Mouse (Mus musculus) gastrocnemius, adult 2 months (tissue): ENCODE measurements at regions not wholly inside any gene's neighbourhood (a gene's known extent, or its start where the extent isn't known, plus 50 kb on each side); places are given as distances from the start of the nearest gene placed in this dataset.
A peak's percentile ranks its signal among the peaks of the same experiment; 100 is the strongest.

Experiments used
- DNase-seq: peaks from one replicate; pipeline ENCODE4 v3.0.0; 2022
- H3K27ac ChIP-seq: fragments of 200-600 bp; 2 replicates; pipeline ENCODE4 v1.8.1; 2022; ENCODE audit warnings: mild to moderate bottlenecking
- H3K4me3 ChIP-seq: fragments of 200-600 bp; 2 replicates; pipeline ENCODE4 v1.8.1; 2022; ENCODE audit warnings: mild to moderate bottlenecking, moderate library complexity
- CTCF ChIP-seq: fragments of 200-600 bp; IDR thresholded peaks from 2 replicates; pipeline ENCODE4 v1.8.1; 2022; ENCODE audit warnings: antibody characterized with exemption, mild to moderate bottlenecking, moderate library complexity
- intact Hi-C: fragments of 180-260 bp; cut with DNase I; formaldehyde crosslinking; loops from one replicate; pipeline ENCODE4 v1.15.1; 2025

- intact Hi-C loops, result no loop called here
- TF ChIP-seq CTCF, result no peak
Observed at GRCm38 (mm10) chr3:34371418-34371817, 278.8 kb upstream of the Sox2 start.

GRCm38 (mm10) chr3:34338100-34338499, 257.0 kb upstream of the Dnajc19 start:
- no peak overlapping the region for H3K4me3 ChIP-seq
- intact Hi-C loops, result no loop called here
- DNase-seq, result no peak
- no peak overlapping the region for H3K27ac ChIP-seq
- TF ChIP-seq CTCF, result no peak

More at GRCm38 (mm10) chr3:34371418-34371817, 278.8 kb upstream of the Sox2 start:
- no peak for DNase-seq
- Histone ChIP-seq H3K27ac (no peak overlapping the region), H3K4me3 (no peak overlapping the region)

GRCm38 (mm10) chr3:34333555-34333954, 252.4 kb upstream of the Dnajc19 start:
- intact Hi-C loops, result no loop called here
- Histone ChIP-seq H3K27ac (no peak overlapping the region), H3K4me3 (no peak overlapping the region)
- TF ChIP-seq CTCF, result no peak
- no peak for DNase-seq

- H3K27ac ChIP-seq, result no peak overlapping the region
- TF ChIP-seq CTCF, result no peak
- peak overlapping the region; percentile 44 for H3K4me3 ChIP-seq
- intact Hi-C loops, result no loop called here
- DNase-seq, result no peak
Observed at GRCm38 (mm10) chr3:34331889-34332276, 250.8 kb upstream of the Dnajc19 start.

GRCm38 (mm10) chr3:34330970-34331888, 250.1 kb upstream of the Dnajc19 start:
- H3K4me3 ChIP-seq, result peak overlapping the region; percentile 44
- intact Hi-C loops, result no loop called here
- DNase-seq, result no peak
- no peak overlapping the region for H3K27ac ChIP-seq
- TF ChIP-seq CTCF, result no peak

GRCm38 (mm10) chr3:34328865-34329264, 247.7 kb upstream of the Dnajc19 start:
- Histone ChIP-seq H3K27ac (no peak overlapping the region), H3K4me3 (no peak overlapping the region)
- DNase-seq, result no peak
- intact Hi-C loops, result loop anchor here (10.0 kb wide), 1 partner anchor 1156 kb away; no protein-coding TSS in a partner anchor
- TF ChIP-seq CTCF, result peak; percentile 57

- no peak for DNase-seq
- no peak overlapping the region for H3K27ac ChIP-seq
- no peak for TF ChIP-seq CTCF
- intact Hi-C loops, result loop anchor here (10.0 kb wide), 1 partner anchor 1159 kb away; no protein-coding TSS in a partner anchor
- no peak overlapping the region for H3K4me3 ChIP-seq
Observed at GRCm38 (mm10) chr3:34325669-34326068, 244.5 kb upstream of the Dnajc19 start.

- DNase-seq, result no peak
- TF ChIP-seq CTCF, result no peak
- intact Hi-C loops, result loop anchor here (10.0 kb wide), 1 partner anchor 1162 kb away; no protein-coding TSS in a partner anchor
- no peak overlapping the region for H3K4me3 ChIP-seq
- H3K27ac ChIP-seq, result no peak overlapping the region
Observed at GRCm38 (mm10) chr3:34322527-34323210, 241.5 kb upstream of the Dnajc19 start.

GRCm38 (mm10) chr3:34314798-34315197, 233.7 kb upstream of the Dnajc19 start:
- H3K4me3 ChIP-seq, result no peak overlapping the region
- intact Hi-C loops, result no loop called here
- no peak for DNase-seq
- TF ChIP-seq CTCF, result no peak
- H3K27ac ChIP-seq, result no peak overlapping the region

GRCm38 (mm10) chr3:34314393-34314792, 233.3 kb upstream of the Dnajc19 start:
- Histone ChIP-seq H3K4me3 (no peak overlapping the region), H3K27ac (no peak overlapping the region)
- TF ChIP-seq CTCF, result no peak
- intact Hi-C loops, result no loop called here
- DNase-seq, result no peak

GRCm38 (mm10) chr3:34311944-34312343, 230.8 kb upstream of the Dnajc19 start:
- intact Hi-C loops, result no loop called here
- no peak for DNase-seq
- H3K4me3 ChIP-seq, result no peak overlapping the region
- H3K27ac ChIP-seq, result no peak overlapping the region
- no peak for TF ChIP-seq CTCF

GRCm38 (mm10) chr3:34299637-34300036, 218.5 kb upstream of the Dnajc19 start:
- no peak for DNase-seq
- no peak for TF ChIP-seq CTCF
- Histone ChIP-seq H3K27ac (no peak overlapping the region), H3K4me3 (no peak overlapping the region)
- intact Hi-C loops, result no loop called here

GRCm38 (mm10) chr3:34287836-34288235, 206.7 kb upstream of the Dnajc19 start:
- Histone ChIP-seq H3K4me3 (no peak overlapping the region), H3K27ac (no peak overlapping the region)
- intact Hi-C loops, result loop anchor here (10.0 kb wide), 1 partner anchor 333 kb away; no protein-coding TSS in a partner anchor
- TF ChIP-seq CTCF, result no peak
- no peak for DNase-seq
